Mouse (Mus musculus) forebrain, embryonic 12.5 days (tissue): ENCODE results near the gene Col4a3bp. TPM values are rescaled to one million over a fixed set of nuclear protein-coding genes. Genes with fewer than 3 reads are reported as not detected.

Experiments used
- ATAC-seq: fragments of 200-750 bp; cut with Nextera tagmentation; 2 replicates; pipeline ENCODE4 v1.8.0; 2017; ENCODE audit warnings: moderate TSS enrichment; ENCODE audit not compliant: low FRiP score
- H3K27ac ChIP-seq: fragments of 300-500 bp; sonication (generic); 2 replicates; pipeline ENCODE4 v1.5.1; 2016; ENCODE audit warnings: mild to moderate bottlenecking
- H3K27me3 ChIP-seq: fragments of 300-500 bp; sonication (generic); 2 replicates; pipeline ENCODE4 v1.6.1; 2016; ENCODE audit warnings: mild to moderate bottlenecking
- H3K36me3 ChIP-seq: fragments of 300-500 bp; sonication (generic); replicated peaks from 2 replicates; pipeline ENCODE4 v1.6.1; 2016; ENCODE audit warnings: mild to moderate bottlenecking
- H3K4me1 ChIP-seq: fragments of 300-500 bp; sonication (generic); 2 replicates; pipeline ENCODE4 v1.6.1; 2016
- H3K4me2 ChIP-seq: fragments of 300-500 bp; sonication (generic); 2 replicates; pipeline ENCODE4 v1.6.1; 2016; ENCODE audit warnings: mild to moderate bottlenecking, moderate library complexity
- H3K4me3 ChIP-seq: fragments of 300-500 bp; sonication (generic); replicated peaks from 2 replicates; pipeline ENCODE4 v1.5.1; 2016; ENCODE audit warnings: mild to moderate bottlenecking
- H3K9ac ChIP-seq: fragments of 300-500 bp; sonication (generic); 2 replicates; pipeline ENCODE4 v1.6.1; 2016; ENCODE audit warnings: mild to moderate bottlenecking
- H3K9me3 ChIP-seq: fragments of 300-500 bp; sonication (generic); 2 replicates; pipeline ENCODE4 v1.6.1; 2016
- WGBS: fragments of 180-500 bp; shearing (Covaris S2); methylation state at CpG from one replicate; pipeline ENCODE4 v1.1.7; 2016; 5-methylcytosine and 5-hydroxymethylcytosine counted together
- polyA plus RNA-seq: library from polyadenylated mRNA; unstranded; fragments of >200 nt; fragmentation: Nextera tagmentation; extraction: Ambion mirVana; gene quantifications from 2 replicates; pipeline ENCODE4 v1.2.1, GENCODE M21; 2016

The Col4a3bp gene
- polyA plus RNA-seq, 1 experiment from 2014 or later = 10.8 TPM

DNA sequence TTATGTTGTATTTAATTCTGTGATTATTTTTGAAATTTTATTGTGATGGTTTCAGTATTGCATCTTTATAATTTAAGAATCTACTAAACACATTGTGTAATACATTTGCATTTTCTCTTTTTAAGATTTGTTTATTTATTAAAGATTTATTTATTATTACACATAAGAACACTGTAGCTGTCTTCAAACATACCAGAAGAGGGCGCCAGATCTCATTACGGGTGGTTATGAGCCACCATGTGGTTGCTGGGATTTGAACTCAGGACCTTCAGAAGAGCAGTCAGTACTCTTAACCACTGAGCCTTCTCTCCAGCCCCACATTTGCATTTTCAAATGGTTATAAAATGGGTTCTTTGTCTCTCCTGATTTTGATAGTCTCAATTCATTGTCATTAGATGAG lies 2.1 kb downstream of the Col4a3bp start:
- Histone ChIP-seq H3K4me1 (peaks cover 14% of the 10 kb centered on the region), H3K9ac (no peak overlapping the region), H3K27me3 (no peaks in the 10 kb centered on the region), H3K4me2 (no peak overlapping the region), H3K9me3 (no peaks in the 10 kb centered on the region), H3K36me3 (no peaks in the 10 kb centered on the region), H3K27ac (no peak overlapping the region), H3K4me3 (no peak overlapping the region)
- 72% methylated on average over 2 of the region's 2 CpGs for WGBS
- ATAC-seq = no peak

DNA sequence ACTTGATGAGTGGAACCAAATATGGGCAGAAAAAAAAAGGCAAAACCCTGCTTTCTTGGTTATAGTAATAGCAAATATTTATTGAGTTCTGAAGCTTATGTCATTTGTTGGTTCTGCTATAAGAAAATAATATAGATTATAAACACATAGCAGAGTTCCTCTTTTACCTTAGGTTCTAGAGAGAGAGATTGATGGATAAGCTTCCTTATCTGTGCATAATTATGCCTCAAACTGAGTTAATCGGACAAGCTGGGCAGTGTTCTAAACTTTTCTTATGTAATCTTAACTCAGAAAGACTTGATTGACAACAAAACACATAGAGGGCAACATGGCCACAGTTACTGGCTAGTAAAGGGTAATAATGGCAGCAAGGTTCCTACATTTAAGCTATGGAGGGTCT lies 4.8 kb downstream of the Col4a3bp start:
- Histone ChIP-seq H3K4me3 (no peak overlapping the region), H3K9me3 (no peaks in the 10 kb centered on the region), H3K4me2 (no peak overlapping the region), H3K27ac (no peak overlapping the region), H3K4me1 (peaks cover 12% of the 10 kb centered on the region), H3K27me3 (no peaks in the 10 kb centered on the region), H3K9ac (no peak overlapping the region), H3K36me3 (no peaks in the 10 kb centered on the region)
- 66% methylated on average over 1 of the region's 1 CpGs for WGBS
- ATAC-seq = no peak

DNA sequence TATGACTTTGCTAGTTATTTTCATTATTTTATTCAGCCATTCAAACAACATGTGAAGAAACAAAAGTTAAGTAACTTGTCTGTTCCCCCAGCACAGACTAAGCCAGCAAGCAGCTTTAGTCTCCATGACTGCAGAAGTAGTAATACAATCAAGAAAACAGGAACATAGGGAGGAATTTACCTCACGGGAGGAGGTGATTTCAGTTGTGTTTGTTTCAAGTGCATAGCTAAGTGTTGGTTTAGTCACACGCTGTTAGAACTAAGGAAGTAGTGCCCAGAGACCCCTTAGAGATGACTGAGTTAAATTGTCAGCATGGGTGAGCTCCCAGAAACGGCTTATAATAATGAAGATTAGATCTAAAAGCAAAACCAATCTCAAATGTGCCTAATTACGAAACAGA lies 5.5 kb downstream of the Col4a3bp start:
- H3K9ac ChIP-seq = no peak overlapping the region
- H3K27me3 ChIP-seq = no peaks in the 10 kb centered on the region
- H3K9me3 ChIP-seq = no peaks in the 10 kb centered on the region
- H3K4me2 ChIP-seq = no peak overlapping the region
- no peaks in the 10 kb centered on the region for H3K36me3 ChIP-seq
- no peak overlapping the region for H3K4me3 ChIP-seq
- WGBS = 63% methylated on average over 4 of the region's 4 CpGs
- ATAC-seq = no peak
- H3K27ac ChIP-seq = no peak overlapping the region
- H3K4me1 ChIP-seq = peaks cover 12% of the 10 kb centered on the region

DNA sequence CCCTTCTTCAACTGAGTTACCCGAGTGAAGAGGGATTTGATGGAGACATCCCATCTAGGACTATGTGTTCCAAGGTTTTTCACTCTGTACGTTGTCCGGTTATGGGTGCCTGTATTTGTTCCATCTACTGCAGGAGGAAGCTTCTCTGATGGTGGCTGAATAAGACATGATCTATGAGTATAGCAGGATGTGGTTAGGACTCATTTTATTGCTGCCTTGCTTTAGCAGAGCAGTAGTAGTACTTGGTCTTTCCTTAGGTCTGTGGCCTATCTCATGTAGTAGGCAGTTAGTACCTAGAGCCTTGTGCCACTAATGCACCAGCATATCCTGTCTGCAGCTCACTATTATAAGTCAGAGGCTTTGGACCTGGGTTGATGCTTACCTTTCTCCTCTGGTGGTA lies 12.7 kb downstream of the Col4a3bp start:
- WGBS = 89% methylated on average over 3 of the region's 3 CpGs
- Histone ChIP-seq H3K9me3 (no peaks in the 10 kb centered on the region), H3K4me3 (no peak overlapping the region), H3K27ac (no peak overlapping the region), H3K36me3 (no peaks in the 10 kb centered on the region), H3K4me2 (no peak overlapping the region), H3K27me3 (no peaks in the 10 kb centered on the region), H3K4me1 (no peaks in the 10 kb centered on the region), H3K9ac (no peak overlapping the region)
- ATAC-seq = no peak

DNA sequence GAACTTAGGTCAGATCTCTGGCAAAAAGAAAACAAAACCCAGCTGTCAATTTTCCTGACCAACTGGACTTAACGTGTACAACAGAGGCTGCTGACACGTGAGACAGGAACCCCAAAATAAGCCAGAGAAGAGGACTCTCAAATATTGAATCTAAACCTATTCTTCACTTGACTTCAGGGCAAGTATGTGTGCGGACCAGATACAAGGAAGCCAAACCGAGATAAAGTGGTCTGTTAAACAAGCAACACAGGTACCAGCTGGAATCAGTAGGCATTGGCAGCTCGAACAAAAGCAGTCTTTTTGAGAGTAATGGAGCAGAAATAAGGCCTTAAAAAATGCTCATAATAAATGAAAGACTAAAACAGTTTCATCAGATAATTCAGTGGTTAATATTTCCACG lies 25.6 kb downstream of the Col4a3bp start:
- Histone ChIP-seq H3K27ac (no peak overlapping the region), H3K36me3 (peaks cover 3% of the 10 kb centered on the region), H3K27me3 (no peaks in the 10 kb centered on the region), H3K4me1 (peaks cover 9% of the 10 kb centered on the region), H3K9me3 (no peaks in the 10 kb centered on the region), H3K4me2 (no peak overlapping the region), H3K9ac (no peak overlapping the region), H3K4me3 (no peak overlapping the region)
- 47% methylated on average over 6 of the region's 6 CpGs for WGBS
- ATAC-seq = no peak

DNA sequence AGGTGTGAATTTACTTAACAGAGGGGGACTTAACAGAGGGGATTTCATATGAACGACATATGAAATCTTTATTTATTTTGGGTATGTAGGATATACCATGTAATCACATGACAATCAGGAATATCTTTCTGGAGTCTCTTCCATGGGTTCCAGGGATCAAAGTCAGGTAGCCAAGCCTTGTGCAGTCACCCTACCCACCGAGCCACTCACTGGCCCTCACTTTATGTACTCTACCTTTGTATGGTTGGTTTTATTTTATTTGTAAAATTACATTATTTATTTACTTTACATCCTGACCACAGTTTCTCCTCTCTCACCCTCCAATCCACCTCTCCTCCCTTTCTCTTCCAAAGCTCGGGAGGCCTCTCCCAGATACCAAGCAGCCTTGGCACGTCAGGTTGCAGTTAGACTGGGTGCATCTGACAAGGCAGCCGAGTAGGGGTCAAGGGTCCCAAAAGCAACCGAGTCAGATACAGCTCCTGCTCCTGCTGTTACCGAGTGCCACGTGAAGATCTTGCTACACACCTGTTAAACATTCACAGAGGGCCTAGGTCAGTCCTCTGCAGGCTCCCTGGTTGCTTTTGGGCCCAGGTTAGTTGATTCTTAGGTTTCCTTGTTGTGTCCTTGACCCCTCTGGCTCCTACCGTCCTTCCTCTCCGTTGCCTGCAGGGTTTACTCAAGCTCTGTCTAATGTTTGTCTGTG lies 28.0 kb downstream of the Col4a3bp start:
- Histone ChIP-seq H3K4me2 (no peak overlapping the region), H3K36me3 (peaks cover 6% of the 10 kb centered on the region), H3K27me3 (no peaks in the 10 kb centered on the region), H3K4me3 (no peak overlapping the region), H3K27ac (no peak overlapping the region), H3K9ac (no peak overlapping the region), H3K4me1 (peaks cover 9% of the 10 kb centered on the region), H3K9me3 (no peaks in the 10 kb centered on the region)
- ATAC-seq = no peak
- WGBS = 73% methylated on average over 10 of the region's 10 CpGs

DNA sequence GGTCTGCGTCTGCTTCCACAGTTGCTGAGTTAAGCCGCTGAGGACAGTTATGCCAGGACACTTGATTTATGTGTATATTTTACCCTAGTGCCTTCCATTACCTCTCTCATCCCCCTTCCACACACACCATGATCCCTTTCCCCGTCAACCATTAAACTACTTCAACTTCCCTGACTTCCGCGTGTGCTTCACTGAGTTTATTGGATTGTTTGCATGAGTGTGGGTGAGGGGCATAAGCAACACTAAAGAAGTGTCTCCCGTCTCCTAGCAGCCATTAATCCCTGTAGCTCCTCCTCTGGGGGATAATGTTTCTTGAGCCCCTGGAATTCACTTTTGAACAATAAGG lies 28.6 kb downstream of the Col4a3bp start:
- H3K4me3 ChIP-seq = no peak overlapping the region
- no peak for ATAC-seq
- H3K36me3 ChIP-seq = peaks cover 6% of the 10 kb centered on the region
- H3K9ac ChIP-seq = no peak overlapping the region
- H3K4me2 ChIP-seq = no peak overlapping the region
- WGBS = 55% methylated on average over 6 of the region's 6 CpGs
- H3K4me1 ChIP-seq = peaks cover 9% of the 10 kb centered on the region
- H3K27ac ChIP-seq = no peak overlapping the region
- H3K9me3 ChIP-seq = no peaks in the 10 kb centered on the region
- H3K27me3 ChIP-seq = no peaks in the 10 kb centered on the region

DNA sequence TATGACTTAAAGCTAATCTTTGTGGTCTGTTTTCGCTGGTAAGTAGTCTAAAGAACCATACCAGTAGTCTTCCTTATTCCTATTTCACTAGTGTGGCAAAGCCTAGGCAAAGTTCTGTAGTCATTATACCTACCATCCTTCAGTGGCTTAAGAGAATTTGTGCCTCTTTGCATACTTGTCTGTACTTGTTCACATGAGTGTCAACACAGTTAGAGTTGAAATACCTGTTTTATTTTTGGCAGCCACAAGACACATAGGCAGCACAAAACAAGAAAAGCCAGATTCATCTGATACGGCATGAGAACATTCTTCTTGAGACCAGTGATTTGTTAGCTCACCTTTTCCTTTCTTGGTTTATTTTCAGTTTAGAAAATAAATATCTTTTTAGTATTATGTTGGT lies 31.8 kb downstream of the Col4a3bp start:
- WGBS = 95% methylated on average over 2 of the region's 2 CpGs
- Histone ChIP-seq H3K27me3 (no peaks in the 10 kb centered on the region), H3K27ac (no peak overlapping the region), H3K9me3 (no peaks in the 10 kb centered on the region), H3K4me3 (no peak overlapping the region), H3K36me3 (peaks cover 6% of the 10 kb centered on the region), H3K9ac (no peak overlapping the region), H3K4me1 (peaks cover 7% of the 10 kb centered on the region), H3K4me2 (no peak overlapping the region)
- no peak for ATAC-seq

DNA sequence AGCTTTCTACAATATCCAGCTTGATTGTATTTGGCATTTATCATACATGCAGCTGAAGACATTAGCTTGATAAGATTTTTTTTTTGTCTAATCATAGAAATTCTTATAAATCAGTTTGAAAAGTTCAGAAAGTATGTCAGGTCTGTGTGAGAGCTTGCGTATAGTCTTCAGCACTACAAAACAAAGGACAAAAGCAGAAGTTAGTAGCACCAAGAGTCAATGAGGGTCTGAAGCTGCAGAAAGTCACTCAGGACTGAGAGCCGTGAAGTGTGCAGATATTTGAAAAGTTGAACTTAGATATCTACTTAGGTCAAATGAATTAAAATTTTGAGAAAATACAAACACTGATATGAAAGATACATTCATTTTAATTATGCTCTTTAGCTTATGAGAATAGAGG lies 36.7 kb downstream of the Col4a3bp start:
- Histone ChIP-seq H3K4me2 (no peak overlapping the region), H3K27me3 (no peaks in the 10 kb centered on the region), H3K4me1 (no peaks in the 10 kb centered on the region), H3K27ac (no peak overlapping the region), H3K36me3 (no peaks in the 10 kb centered on the region), H3K9ac (no peak overlapping the region), H3K9me3 (no peaks in the 10 kb centered on the region), H3K4me3 (no peak overlapping the region)
- no peak for ATAC-seq
- 74% methylated on average over 2 of the region's 2 CpGs for WGBS

DNA sequence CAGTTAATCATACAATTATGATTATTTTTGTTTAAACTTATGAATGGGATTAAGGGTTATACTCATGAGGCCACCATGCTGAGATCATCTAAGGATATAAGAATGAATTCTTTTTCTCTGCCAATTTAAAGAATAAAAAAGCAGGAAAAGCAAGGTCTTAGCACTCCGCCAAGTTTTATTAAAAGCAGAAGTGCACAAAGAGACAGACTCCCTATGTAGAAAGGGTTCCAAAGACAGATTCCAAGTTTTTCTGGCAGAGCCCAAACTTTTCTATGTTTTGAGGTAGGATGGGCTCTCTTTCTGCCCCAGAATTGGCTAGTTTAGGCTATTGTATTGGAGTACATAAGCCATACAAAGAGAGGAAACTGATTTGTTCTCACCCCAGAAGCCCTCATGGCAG lies 37.6 kb downstream of the Col4a3bp start:
- Histone ChIP-seq H3K36me3 (no peaks in the 10 kb centered on the region), H3K4me2 (no peak overlapping the region), H3K4me1 (no peaks in the 10 kb centered on the region), H3K9me3 (no peaks in the 10 kb centered on the region), H3K27ac (no peak overlapping the region), H3K27me3 (no peaks in the 10 kb centered on the region), H3K9ac (no peak overlapping the region), H3K4me3 (no peak overlapping the region)
- ATAC-seq = no peak
- WGBS = 69% methylated on average over 1 of the region's 1 CpGs

DNA sequence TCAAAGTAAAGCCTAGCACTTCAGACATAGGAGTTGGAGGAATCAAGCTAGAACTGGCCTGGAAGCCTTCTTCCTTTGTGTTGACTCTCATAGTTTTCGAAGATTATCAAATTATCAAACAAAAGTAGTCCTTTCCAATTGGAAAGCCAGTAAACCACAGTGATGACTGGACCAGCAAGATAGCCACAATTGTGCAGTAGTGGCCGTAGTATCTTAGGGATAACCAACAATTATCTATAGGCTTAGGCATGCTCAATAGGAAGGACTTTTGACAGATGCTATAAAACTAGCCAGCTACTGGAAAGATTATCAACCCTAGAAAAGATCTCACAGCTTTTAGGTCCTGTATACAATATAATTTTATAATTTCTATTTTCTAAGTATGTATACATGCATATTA lies 41.8 kb downstream of the Col4a3bp start:
- Histone ChIP-seq H3K9ac (no peak overlapping the region), H3K27me3 (no peaks in the 10 kb centered on the region), H3K4me1 (peaks cover 6% of the 10 kb centered on the region), H3K4me3 (no peak overlapping the region), H3K9me3 (no peaks in the 10 kb centered on the region), H3K27ac (no peak overlapping the region), H3K4me2 (no peak overlapping the region), H3K36me3 (no peaks in the 10 kb centered on the region)
- ATAC-seq = no peak
- 97% methylated on average over 2 of the region's 2 CpGs for WGBS

DNA sequence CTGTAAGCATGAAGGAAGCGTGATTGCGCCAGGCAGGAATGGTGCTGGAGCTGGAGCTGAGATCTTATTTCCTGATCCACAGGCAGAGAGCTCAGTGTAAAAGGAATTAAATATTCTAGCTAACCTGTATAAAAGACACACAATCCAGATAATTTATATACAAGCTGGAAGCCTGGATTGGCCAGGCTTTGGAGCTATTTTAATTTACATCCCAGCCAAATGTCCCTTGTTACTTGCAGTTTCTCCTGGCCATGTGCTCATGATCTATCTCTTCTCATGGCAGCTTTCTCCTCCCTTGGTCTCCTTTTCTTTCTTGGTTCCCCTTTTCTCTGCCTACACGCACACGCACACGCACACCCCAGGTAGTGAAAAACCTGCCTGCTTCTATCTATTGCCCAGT lies 44.1 kb downstream of the Col4a3bp start:
- no peak for ATAC-seq
- 95% methylated on average over 5 of the region's 5 CpGs for WGBS
- Histone ChIP-seq H3K36me3 (no peaks in the 10 kb centered on the region), H3K4me2 (no peak overlapping the region), H3K9ac (no peak overlapping the region), H3K9me3 (no peaks in the 10 kb centered on the region), H3K27me3 (no peaks in the 10 kb centered on the region), H3K4me3 (no peak overlapping the region), H3K4me1 (peaks cover 6% of the 10 kb centered on the region), H3K27ac (no peak overlapping the region)

DNA sequence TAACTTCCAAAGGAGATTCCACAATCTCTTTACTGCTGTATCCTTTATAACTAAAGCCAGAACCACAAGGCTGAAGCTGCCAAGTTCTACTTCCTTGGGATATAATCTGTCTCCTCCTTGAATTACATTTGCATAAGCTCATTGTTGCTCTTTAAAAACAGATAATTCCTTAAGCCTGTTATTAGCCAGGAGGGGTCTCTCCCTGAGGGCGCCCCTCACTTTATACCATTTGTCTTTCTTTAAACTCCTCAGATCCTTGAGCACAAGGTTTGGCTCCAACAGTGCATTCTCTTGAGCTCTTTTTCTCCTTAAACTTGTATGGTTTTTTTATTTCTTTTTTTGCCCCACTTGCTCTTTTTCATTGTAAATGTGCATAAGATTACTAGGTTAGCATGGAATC lies 46.2 kb downstream of the Col4a3bp start:
- Histone ChIP-seq H3K4me3 (no peak overlapping the region), H3K4me1 (peaks cover 10% of the 10 kb centered on the region), H3K36me3 (no peaks in the 10 kb centered on the region), H3K27ac (no peak overlapping the region), H3K4me2 (no peak overlapping the region), H3K9ac (no peak overlapping the region), H3K27me3 (no peaks in the 10 kb centered on the region), H3K9me3 (no peaks in the 10 kb centered on the region)
- WGBS = 70% methylated on average over 1 of the region's 1 CpGs
- no peak for ATAC-seq
